Mouse (Mus musculus) limb, embryonic 14.5 days (tissue): ENCODE data around the gene Tvp23a. TPM values are rescaled to one million over a fixed set of nuclear protein-coding genes. Genes with fewer than 3 reads are reported as not detected.

Experiments
- ATAC-seq: fragments of 200-750 bp; cut with Nextera tagmentation; 2 replicates; pipeline ENCODE4 v1.8.0; 2017; ENCODE audit warnings: low read depth, moderate number of reproducible peaks, moderate TSS enrichment; ENCODE audit not compliant: low FRiP score
- DNase-seq: peaks from one replicate; pipeline ENCODE4 v3.0.0-alpha.2; 2015; ENCODE audit warnings: low spot score
- H3K27ac ChIP-seq: fragments of 300-500 bp; sonication (generic); replicated peaks from 2 replicates; pipeline ENCODE4 v1.5.1; 2014; ENCODE audit warnings: low read depth, mild to moderate bottlenecking, low read length, moderate library complexity, mixed read lengths
- H3K27me3 ChIP-seq: fragments of 300-500 bp; sonication (generic); 2 replicates; pipeline ENCODE4 v1.6.1; 2014; ENCODE audit warnings: low read length, mixed read lengths; ENCODE audit not compliant: control insufficient read depth, insufficient read depth
- H3K36me3 ChIP-seq: fragments of 300-500 bp; sonication (generic); 2 replicates; pipeline ENCODE4 v1.6.1; 2014; ENCODE audit warnings: mild to moderate bottlenecking, low read length, moderate library complexity, mixed read lengths; ENCODE audit not compliant: control insufficient read depth, insufficient read depth
- H3K4me1 ChIP-seq: fragments of 300-500 bp; sonication (generic); 2 replicates; pipeline ENCODE4 v1.6.1; 2014; ENCODE audit warnings: antibody characterized with exemption, low read length, mixed read lengths; ENCODE audit not compliant: control insufficient read depth, insufficient read depth
- H3K4me2 ChIP-seq: fragments of 300-500 bp; sonication (generic); replicated peaks from 2 replicates; pipeline ENCODE4 v1.6.1; 2014; ENCODE audit warnings: low read depth, mild to moderate bottlenecking, low read length, moderate library complexity; ENCODE audit not compliant: severe bottlenecking
- H3K4me3 ChIP-seq: fragments of 300-500 bp; sonication (generic); replicated peaks from 2 replicates; pipeline ENCODE4 v1.5.1; 2014; ENCODE audit warnings: low read length
- H3K9ac ChIP-seq: fragments of 300-500 bp; sonication (generic); 2 replicates; pipeline ENCODE4 v1.6.1; 2014; ENCODE audit warnings: mild to moderate bottlenecking, low read depth, low read length, moderate library complexity; ENCODE audit not compliant: severe bottlenecking
- H3K9me3 ChIP-seq: fragments of 300-500 bp; sonication (generic); 2 replicates; pipeline ENCODE4 v1.6.1; 2016; ENCODE audit warnings: low read length; ENCODE audit not compliant: control insufficient read depth
- POLR2A ChIP-seq: fragments of 200-500 bp; IDR thresholded peaks from 2 replicates; pipeline ENCODE4 v1.8.0; 2012; ENCODE audit warnings: inconsistent platforms, mild to moderate bottlenecking, moderate library complexity, borderline replicate concordance; ENCODE audit not compliant: insufficient read depth, insufficient read length; ENCODE audit errors: extremely low read depth
- WGBS: fragments of 180-500 bp; shearing (Covaris S2); extraction: QIAGEN DNeasy Blood & Tissue Kit; methylation state at CpG from one replicate; pipeline ENCODE4 v1.1.7; 2014; 5-methylcytosine and 5-hydroxymethylcytosine counted together
- polyA plus RNA-seq, 2 experiments: library from polyadenylated mRNA; depleted of rRNA in 1 of 2; stranded (reverse) in 1 of 2; unstranded in 1 of 2; fragments of >200 nt; fragmentation: Nextera tagmentation in 1 of 2; extraction: Ambion mirVana in 1 of 2; gene quantifications; 2 replicates each; pipeline versions ENCODE4 v1.2.1 to v1.2.3; 2012 to 2014

Gene Tvp23a
- polyA plus RNA-seq, 2 experiments: 14.0 to 17.7 TPM

DNA sequence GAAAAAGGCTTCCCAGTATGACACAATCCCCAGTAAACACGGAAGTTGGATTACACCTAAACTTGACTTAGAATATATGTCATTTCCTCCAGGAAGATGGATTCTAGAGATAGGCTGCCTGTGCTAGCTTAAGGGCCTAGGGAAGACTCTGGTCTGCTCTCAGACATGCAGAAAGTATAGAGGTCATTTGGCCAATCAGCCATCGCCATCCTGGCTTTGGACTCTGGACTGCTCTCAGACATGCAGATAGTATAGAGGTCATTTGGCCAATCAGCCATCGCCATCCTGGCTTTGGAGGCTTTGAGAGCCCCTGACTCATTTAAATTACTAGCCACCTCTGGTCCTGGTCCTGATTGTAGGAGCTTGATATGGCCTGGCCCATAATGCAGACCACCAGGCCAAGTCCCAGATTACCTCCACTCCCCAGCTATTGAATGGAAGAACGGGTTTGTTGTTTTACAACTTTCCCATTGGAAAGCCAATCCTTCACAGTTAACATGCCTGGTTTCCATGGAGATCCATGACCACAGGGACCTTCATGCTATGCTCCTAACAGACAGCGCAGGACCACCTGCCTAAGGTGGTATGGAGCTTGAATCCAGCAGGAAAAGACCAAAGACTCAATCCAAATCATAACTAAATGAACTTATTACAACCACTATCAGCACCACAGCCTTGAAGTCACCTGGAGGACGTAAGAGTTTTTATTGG lies 6.9 kb upstream of the Tvp23a start:
- Histone ChIP-seq H3K4me1 (0 out of 2 replicates have a peak, but pooled peaks cover 3% of the 10 kb centered on the region), H3K4me2 (no peak overlapping the region), H3K36me3 (no peaks in the 10 kb centered on the region), H3K27me3 (no peaks in the 10 kb centered on the region), H3K9me3 (no peaks in the 10 kb centered on the region), H3K4me3 (no peak overlapping the region), H3K9ac (no peak overlapping the region), H3K27ac (no peak overlapping the region)
- ATAC-seq (no peak), DNase-seq (no peak)
- TF ChIP-seq POLR2A: no peak
- WGBS: 35% methylated on average over 6 of the region's 6 CpGs

DNA sequence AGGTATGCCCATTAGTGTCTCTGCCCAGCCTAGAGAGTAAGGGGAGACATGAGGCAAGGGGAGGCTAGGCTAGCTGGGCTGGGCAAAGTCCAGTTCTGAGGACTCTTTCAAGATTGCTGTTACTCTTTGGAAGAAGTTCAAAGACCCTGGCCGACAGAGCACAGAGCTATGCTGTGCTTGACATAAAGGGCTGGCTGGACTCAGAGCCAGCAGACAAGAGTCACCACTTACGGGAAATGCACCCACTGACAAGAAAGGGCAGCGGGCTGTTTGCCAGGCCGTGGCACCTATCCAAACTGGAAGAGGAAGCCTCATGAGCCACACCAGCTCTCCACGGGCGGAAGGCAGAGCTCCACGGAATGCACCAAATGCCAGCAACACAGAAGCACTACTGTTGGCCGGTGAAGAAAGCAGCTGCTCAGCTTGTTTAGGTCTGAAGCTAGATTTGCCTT lies 5.3 kb upstream of the Tvp23a start:
- peaks cover 5% of the 10 kb centered on the region; the same call in 1 of the 2 replicates for H3K4me1 ChIP-seq
- H3K27ac ChIP-seq: no peak overlapping the region
- no peak overlapping the region for H3K4me2 ChIP-seq
- no peak overlapping the region for H3K4me3 ChIP-seq
- H3K36me3 ChIP-seq: no peaks in the 10 kb centered on the region
- no peak for ATAC-seq
- H3K27me3 ChIP-seq: no peaks in the 10 kb centered on the region
- H3K9ac ChIP-seq: no peak overlapping the region
- H3K9me3 ChIP-seq: no peaks in the 10 kb centered on the region
- no peak for DNase-seq
- no peak for TF ChIP-seq POLR2A
- 71% methylated on average over 8 of the region's 8 CpGs for WGBS

- H3K4me1 ChIP-seq: peaks cover 5% of the 10 kb centered on the region; the same call in 1 of the 2 replicates
- DNase-seq (no peak), ATAC-seq (no peak)
- no peak for TF ChIP-seq POLR2A
- H3K9me3 ChIP-seq: no peaks in the 10 kb centered on the region
- no peak overlapping the region for H3K27ac ChIP-seq
- no peaks in the 10 kb centered on the region for H3K27me3 ChIP-seq
- no peak overlapping the region for H3K9ac ChIP-seq
- H3K4me3 ChIP-seq: no peak overlapping the region
- H3K36me3 ChIP-seq: no peaks in the 10 kb centered on the region
- H3K4me2 ChIP-seq: no peak overlapping the region
- WGBS: 78% methylated on average over 2 of the region's 2 CpGs
Observed at GRCm38 (mm10) chr16:10451906-10452305, 4.7 kb upstream of the Tvp23a start.

GRCm38 (mm10) chr16:10448931-10449330 lies 1.8 kb upstream of the Tvp23a start:
- Histone ChIP-seq H3K9me3 (no peaks in the 10 kb centered on the region), H3K4me3 (no peak overlapping the region), H3K27ac (no peak overlapping the region), H3K4me1 (peaks cover 10% of the 10 kb centered on the region), H3K4me2 (no peak overlapping the region), H3K36me3 (no peaks in the 10 kb centered on the region), H3K9ac (no peak overlapping the region), H3K27me3 (no peaks in the 10 kb centered on the region)
- 89% methylated on average over 9 of the region's 9 CpGs for WGBS
- no peak for ATAC-seq
- no peak for DNase-seq
- no peak for TF ChIP-seq POLR2A

- Histone ChIP-seq H3K4me1 (peaks cover 10% of the 10 kb centered on the region), H3K36me3 (no peaks in the 10 kb centered on the region), H3K4me3 (peak overlapping the region; percentile 52), H3K9me3 (no peaks in the 10 kb centered on the region), H3K9ac (peak overlapping the region; percentile 64), H3K27ac (no peak overlapping the region), H3K27me3 (no peaks in the 10 kb centered on the region), H3K4me2 (peak overlapping the region; percentile 83)
- DNase-seq (no peak), ATAC-seq (no peak)
- WGBS: 47% methylated on average over 2 of the region's 2 CpGs
- no peak for TF ChIP-seq POLR2A
Observed at GRCm38 (mm10) chr16:10447781-10448180, 619 bp upstream of the Tvp23a start.
